Mouse (Mus musculus): ENCODE data around the gene Lmtk3. TPM values are rescaled to one million over a fixed set of nuclear protein-coding genes. Genes with fewer than 3 reads are reported as not detected.

The Lmtk3 gene
- polyA plus RNA-seq, 1 experiment from 2014 or later = 2.1 TPM

DNA sequence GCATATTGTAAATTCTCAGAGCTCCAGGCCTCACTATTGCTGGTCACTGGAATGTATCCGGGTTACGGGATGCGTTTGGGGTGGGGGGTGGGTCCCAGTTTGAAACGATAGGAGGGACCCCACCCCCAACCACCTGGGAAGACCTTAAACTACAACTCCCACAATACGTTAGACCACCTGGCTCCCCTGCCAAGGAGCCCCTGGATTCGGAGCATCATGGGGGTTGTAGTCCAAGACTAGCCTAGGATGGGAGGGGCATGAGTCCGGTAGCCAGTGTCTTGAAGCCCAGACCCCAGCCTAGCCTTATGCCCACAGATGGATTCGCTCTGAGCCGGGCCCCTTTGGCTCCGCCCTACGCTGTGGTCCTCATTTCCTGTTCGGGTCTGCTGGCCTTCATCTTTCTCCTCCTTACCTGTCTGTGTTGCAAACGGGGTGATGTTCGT is 2.6 kb downstream of the Lmtk3 start:
- no peaks in the 10 kb centered on the region for H3K9me3 ChIP-seq
- DNase-seq (ENCODE audit: low spot score) = peak; percentile 88
- H3K4me3 ChIP-seq = peak overlapping the region; percentile 86
- 1% methylated on average over 14 of the region's 14 CpGs for WGBS
- H3K36me3 ChIP-seq (replicated peaks) = peaks cover 42% of the 10 kb centered on the region
- peaks cover 46% of the 10 kb centered on the region for H3K4me1 ChIP-seq
- peak overlapping the region; percentile 88 for H3K27ac ChIP-seq (replicated peaks)
- peaks cover 22% of the 10 kb centered on the region; the same call in 1 of the 2 replicates for H3K27me3 ChIP-seq (replicated peaks; ENCODE audit: low read depth, poor library complexity, severe bottlenecking)

DNA sequence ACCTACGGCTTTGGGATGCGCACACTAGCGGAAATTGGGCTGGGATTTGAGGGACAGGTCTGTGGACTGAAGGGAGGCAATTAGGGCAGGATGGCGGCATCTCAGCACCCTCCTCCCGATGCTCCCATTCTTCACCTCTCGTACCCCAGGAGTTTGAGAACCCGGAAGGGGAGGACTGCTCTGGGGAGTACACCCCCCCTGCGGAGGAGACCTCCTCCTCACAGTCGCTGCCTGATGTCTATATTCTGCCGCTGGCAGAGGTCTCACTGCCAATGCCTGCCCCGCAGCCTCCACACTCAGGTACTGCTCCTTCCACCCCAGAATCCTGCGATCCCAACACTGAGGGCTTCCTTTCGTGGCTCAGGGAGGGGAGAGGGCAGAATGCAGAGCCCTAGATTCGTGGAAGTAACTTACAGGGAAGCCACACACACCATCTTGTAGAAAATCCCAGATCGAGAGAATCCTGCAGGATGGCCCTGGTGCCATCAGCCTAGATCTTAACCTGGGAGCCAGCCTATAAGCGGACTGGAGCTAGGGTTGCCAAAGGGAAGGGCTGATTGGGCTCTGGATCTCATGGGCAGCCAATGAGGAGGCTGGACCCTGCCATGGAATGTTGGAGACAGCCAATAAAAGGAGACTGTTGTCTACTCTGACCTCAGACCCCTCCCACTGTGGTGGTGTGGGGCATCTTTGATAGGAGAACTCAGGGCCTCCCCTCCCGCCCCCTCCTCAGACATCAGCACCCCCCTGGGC is 3.3 kb downstream of the Lmtk3 start:
- H3K27ac ChIP-seq (replicated peaks) = peak overlapping the region; percentile 88
- 7% methylated on average over 17 of the region's 17 CpGs for WGBS
- H3K4me3 ChIP-seq = peak overlapping the region; percentile 86
- no peaks in the 10 kb centered on the region for H3K9me3 ChIP-seq
- peaks cover 22% of the 10 kb centered on the region; the same call in 1 of the 2 replicates for H3K27me3 ChIP-seq (replicated peaks; ENCODE audit: low read depth, poor library complexity, severe bottlenecking)
- DNase-seq (ENCODE audit: low spot score) = peak; percentile 78
- H3K4me1 ChIP-seq = peaks cover 46% of the 10 kb centered on the region
- peaks cover 49% of the 10 kb centered on the region for H3K36me3 ChIP-seq (replicated peaks)

GRCm38 (mm10) chr7:45787642-45788041 is 4.1 kb downstream of the Lmtk3 start:
- H3K27ac ChIP-seq (replicated peaks) = peak overlapping the region; percentile 88; the same call in 1 of the 2 replicates
- 86% methylated on average over 22 of the region's 22 CpGs for WGBS
- no peak for DNase-seq (ENCODE audit: low spot score)

DNA sequence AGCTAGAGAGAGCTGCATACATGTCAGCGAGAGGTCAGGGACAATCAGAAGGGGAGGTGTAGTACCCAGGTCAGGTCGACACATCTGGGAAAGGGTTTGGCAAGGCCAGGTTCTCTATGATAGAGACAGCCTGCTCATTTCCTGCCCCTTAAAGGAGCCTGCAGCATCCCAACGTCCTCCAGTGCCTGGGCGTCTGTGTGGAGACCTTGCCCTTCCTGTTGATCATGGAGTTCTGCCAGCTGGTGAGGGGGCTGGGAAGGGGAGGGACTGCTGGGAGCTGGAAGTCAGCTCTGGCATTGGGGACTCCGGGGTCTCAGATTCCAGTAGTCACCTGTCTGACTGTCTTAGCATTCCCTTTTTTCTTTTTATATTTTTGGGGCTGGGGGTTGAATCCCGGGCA is 7.2 kb downstream of the Lmtk3 start:
- peaks cover 24% of the 10 kb centered on the region for H3K4me1 ChIP-seq
- H3K27me3 ChIP-seq (replicated peaks; ENCODE audit: low read depth, poor library complexity, severe bottlenecking) = peaks cover 37% of the 10 kb centered on the region
- peaks cover 88% of the 10 kb centered on the region for H3K36me3 ChIP-seq (replicated peaks)
- no peaks in the 10 kb centered on the region for H3K9me3 ChIP-seq
- no peak overlapping the region for H3K27ac ChIP-seq (replicated peaks)
- WGBS = 73% methylated on average over 6 of the region's 6 CpGs
- no peak overlapping the region for H3K4me3 ChIP-seq
- DNase-seq (ENCODE audit: low spot score) = no peak

More at GRCm38 (mm10) chr7:45787642-45788041, 4.1 kb downstream of the Lmtk3 start:
- Histone ChIP-seq H3K9me3 (no peaks in the 10 kb centered on the region), H3K4me3 (peak overlapping the region; percentile 86), H3K4me1 (peaks cover 46% of the 10 kb centered on the region), H3K27me3 (replicated peaks; ENCODE audit: low read depth, poor library complexity, severe bottlenecking) (peaks cover 20% of the 10 kb centered on the region; the same call in 1 of the 2 replicates), H3K36me3 (replicated peaks) (peaks cover 57% of the 10 kb centered on the region)

- Histone ChIP-seq H3K9me3 (no peaks in the 10 kb centered on the region), H3K27me3 (replicated peaks; ENCODE audit: low read depth, poor library complexity, severe bottlenecking) (peaks cover 49% of the 10 kb centered on the region), H3K4me1 (peaks cover 14% of the 10 kb centered on the region), H3K27ac (replicated peaks) (no peak overlapping the region), H3K36me3 (replicated peaks) (peaks cover 100% of the 10 kb centered on the region), H3K4me3 (no peak overlapping the region)
- DNase-seq (ENCODE audit: low spot score) = no peak
- WGBS = 72% methylated on average over 17 of the region's 17 CpGs
Measured at GRCm38 (mm10) chr7:45791756-45792490, 8.4 kb downstream of the Lmtk3 start.

DNA sequence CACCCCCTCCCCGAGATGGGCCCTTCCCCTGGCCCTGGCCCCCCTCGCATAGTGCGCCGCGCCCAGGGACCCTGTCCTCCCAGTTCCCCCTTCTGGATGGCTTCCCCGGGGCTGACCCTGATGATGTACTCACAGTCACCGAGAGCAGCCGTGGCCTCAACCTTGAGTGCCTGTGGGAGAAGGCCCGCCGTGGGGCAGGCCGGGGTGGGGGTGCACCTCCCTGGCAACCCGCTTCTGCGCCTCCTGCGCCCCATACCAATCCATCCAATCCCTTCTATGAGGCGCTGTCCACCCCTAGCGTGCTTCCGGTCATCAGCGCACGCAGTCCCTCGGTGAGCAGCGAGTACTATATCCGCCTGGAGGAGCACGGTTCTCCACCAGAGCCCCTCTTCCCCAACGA is 9.7 kb downstream of the Lmtk3 start:
- Histone ChIP-seq H3K27ac (replicated peaks) (no peak overlapping the region), H3K27me3 (replicated peaks; ENCODE audit: low read depth, poor library complexity, severe bottlenecking) (peaks cover 58% of the 10 kb centered on the region), H3K9me3 (no peaks in the 10 kb centered on the region), H3K4me3 (no peak overlapping the region), H3K36me3 (replicated peaks) (peaks cover 91% of the 10 kb centered on the region), H3K4me1 (peaks cover 18% of the 10 kb centered on the region)
- DNase-seq (ENCODE audit: low spot score) = no peak
- WGBS = 79% methylated on average over 24 of the region's 24 CpGs

DNA sequence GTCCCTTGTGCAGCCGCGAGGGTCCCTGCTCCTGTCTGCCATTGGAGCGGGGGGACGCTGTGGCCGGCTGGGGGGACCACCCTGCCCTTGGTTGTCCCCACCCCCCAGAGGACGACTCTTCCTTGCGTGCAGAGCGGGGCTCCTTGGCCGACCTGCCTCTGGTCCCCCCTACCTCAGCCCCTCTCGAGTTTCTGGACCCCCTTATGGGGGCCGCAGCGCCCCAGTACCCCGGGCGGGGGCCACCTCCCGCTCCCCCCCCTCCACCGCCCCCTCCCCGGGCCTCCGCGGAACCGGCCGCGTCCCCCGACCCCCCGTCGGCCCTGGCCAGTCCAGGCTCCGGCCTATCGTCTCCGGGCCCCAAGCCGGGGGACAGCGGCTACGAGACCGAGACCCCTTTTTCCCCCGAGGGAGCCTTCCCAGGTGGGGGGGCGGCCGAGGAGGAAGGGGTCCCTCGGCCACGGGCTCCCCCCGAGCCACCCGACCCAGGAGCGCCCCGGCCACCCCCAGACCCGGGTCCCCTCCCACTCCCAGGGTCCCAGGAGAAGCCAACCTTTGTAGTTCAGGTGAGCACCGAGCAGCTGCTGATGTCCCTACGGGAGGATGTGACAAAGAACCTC is 10.5 kb downstream of the Lmtk3 start:
- no peak overlapping the region for H3K4me3 ChIP-seq
- no peaks in the 10 kb centered on the region for H3K9me3 ChIP-seq
- 85% methylated on average over 44 of the region's 44 CpGs for WGBS
- no peak for DNase-seq (ENCODE audit: low spot score)
- peaks cover 66% of the 10 kb centered on the region for H3K27me3 ChIP-seq (replicated peaks; ENCODE audit: low read depth, poor library complexity, severe bottlenecking)
- H3K27ac ChIP-seq (replicated peaks) = no peak overlapping the region
- H3K4me1 ChIP-seq = peaks cover 24% of the 10 kb centered on the region
- peaks cover 83% of the 10 kb centered on the region for H3K36me3 ChIP-seq (replicated peaks)

DNA sequence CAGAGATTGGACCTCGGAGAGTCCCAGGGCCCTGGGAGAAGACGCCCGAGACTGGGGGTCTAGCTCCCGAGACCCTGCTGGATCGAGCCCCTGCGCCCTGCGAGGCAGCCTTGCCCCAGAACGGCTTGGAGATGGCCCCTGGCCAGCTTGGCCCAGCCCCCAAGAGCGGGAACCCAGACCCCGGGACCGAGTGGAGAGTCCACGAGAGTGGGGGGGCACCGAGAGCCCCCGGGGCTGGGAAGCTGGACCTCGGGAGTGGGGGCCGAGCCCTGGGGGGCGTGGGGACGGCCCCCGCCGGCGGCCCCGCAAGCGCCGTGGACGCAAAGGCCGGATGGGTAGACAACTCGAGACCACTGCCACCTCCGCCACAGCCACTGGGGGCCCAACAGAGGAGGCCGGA is 11.4 kb downstream of the Lmtk3 start:
- H3K9me3 ChIP-seq = no peaks in the 10 kb centered on the region
- no peak overlapping the region for H3K4me3 ChIP-seq
- H3K27ac ChIP-seq (replicated peaks) = no peak overlapping the region
- WGBS = 94% methylated on average over 29 of the region's 29 CpGs
- no peak for DNase-seq (ENCODE audit: low spot score)
- peaks cover 24% of the 10 kb centered on the region for H3K4me1 ChIP-seq
- H3K27me3 ChIP-seq (replicated peaks; ENCODE audit: low read depth, poor library complexity, severe bottlenecking) = peaks cover 75% of the 10 kb centered on the region
- H3K36me3 ChIP-seq (replicated peaks) = peaks cover 74% of the 10 kb centered on the region

- H3K4me3 ChIP-seq = peak overlapping the region; percentile 61
- H3K9me3 ChIP-seq = no peaks in the 10 kb centered on the region
- H3K4me1 ChIP-seq = peaks cover 37% of the 10 kb centered on the region
- 35% methylated on average over 6 of the region's 6 CpGs for WGBS
- no peak overlapping the region for H3K27ac ChIP-seq (replicated peaks)
- DNase-seq (ENCODE audit: low spot score) = no peak
- peaks cover 86% of the 10 kb centered on the region for H3K27me3 ChIP-seq (replicated peaks; ENCODE audit: low read depth, poor library complexity, severe bottlenecking)
- peaks cover 60% of the 10 kb centered on the region for H3K36me3 ChIP-seq (replicated peaks)
Measured at GRCm38 (mm10) chr7:45796950-45797349, 13.4 kb downstream of the Lmtk3 start.

GRCm38 (mm10) chr7:45797661-45798510 is 14.3 kb downstream of the Lmtk3 start:
- H3K27ac ChIP-seq (replicated peaks) = peak overlapping the region; percentile 40; the same call in 1 of the 2 replicates

DNA sequence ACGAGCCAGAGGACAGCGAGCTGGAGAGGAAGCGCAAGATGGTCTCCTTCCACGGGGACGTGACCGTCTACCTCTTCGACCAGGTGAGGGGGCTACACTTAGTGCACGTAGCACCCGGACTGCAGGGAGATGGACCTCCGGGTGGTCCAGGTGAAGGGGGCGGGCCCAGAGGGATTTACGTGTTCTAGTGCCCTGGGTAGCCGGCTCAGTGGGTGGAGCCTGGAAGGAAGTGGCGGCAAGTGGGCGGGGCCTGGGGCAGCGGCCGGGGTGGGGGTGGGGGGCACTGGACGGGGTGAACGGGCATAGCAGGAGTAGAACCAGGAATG is 14.9 kb downstream of the Lmtk3 start:
- peak; percentile 64 for DNase-seq (ENCODE audit: low spot score)
- 2% methylated on average over 19 of the region's 19 CpGs for WGBS
- peak overlapping the region; percentile 40; the same call in 1 of the 2 replicates for H3K27ac ChIP-seq (replicated peaks)
- peaks cover 75% of the 10 kb centered on the region for H3K27me3 ChIP-seq (replicated peaks; ENCODE audit: low read depth, poor library complexity, severe bottlenecking)
- peaks cover 60% of the 10 kb centered on the region for H3K36me3 ChIP-seq (replicated peaks)
- peak overlapping the region; percentile 61 for H3K4me3 ChIP-seq
- peaks cover 37% of the 10 kb centered on the region for H3K4me1 ChIP-seq
- H3K9me3 ChIP-seq = no peaks in the 10 kb centered on the region

More at GRCm38 (mm10) chr7:45797661-45798510, 14.3 kb downstream of the Lmtk3 start:
- 1% methylated on average over 60 of the region's 60 CpGs for WGBS
- Histone ChIP-seq H3K27me3 (replicated peaks; ENCODE audit: low read depth, poor library complexity, severe bottlenecking) (peaks cover 81% of the 10 kb centered on the region), H3K4me3 (peak overlapping the region; percentile 61), H3K4me1 (peaks cover 37% of the 10 kb centered on the region), H3K9me3 (no peaks in the 10 kb centered on the region), H3K36me3 (replicated peaks) (peaks cover 60% of the 10 kb centered on the region)
- no peak for DNase-seq (ENCODE audit: low spot score)

GRCm38 (mm10) chr7:45798931-45799330 is 15.4 kb downstream of the Lmtk3 start:
- Histone ChIP-seq H3K27me3 (replicated peaks; ENCODE audit: low read depth, poor library complexity, severe bottlenecking) (peaks cover 71% of the 10 kb centered on the region), H3K4me1 (peaks cover 37% of the 10 kb centered on the region), H3K36me3 (replicated peaks) (peaks cover 60% of the 10 kb centered on the region), H3K4me3 (peak overlapping the region; percentile 61), H3K9me3 (no peaks in the 10 kb centered on the region), H3K27ac (replicated peaks) (no peak overlapping the region)
- WGBS = 49% methylated on average over 7 of the region's 7 CpGs
- no peak for DNase-seq (ENCODE audit: low spot score)
